Mouse (Mus musculus) C2C12 (cell line): ENCODE measurements around the gene Hs3st3b1.

Experiments used
- CTCF ChIP-seq: IDR thresholded peaks from one replicate; pipeline ENCODE4 v1.5.1; 2011; ENCODE audit not compliant: control insufficient read depth, insufficient read depth, insufficient read length
- MYOD1 ChIP-seq: IDR thresholded peaks from one replicate; pipeline ENCODE4 v1.6.1; 2011; ENCODE audit warnings: low read depth; ENCODE audit not compliant: control insufficient read depth, insufficient read length
- USF1 ChIP-seq: IDR thresholded peaks from one replicate; pipeline ENCODE4 v1.6.1; 2011; ENCODE audit warnings: low read depth, mild to moderate bottlenecking, control low read depth, moderate library complexity

- TF ChIP-seq CTCF: no peak
- TF ChIP-seq USF1: no peak
- TF ChIP-seq MYOD1: no peak
These were observed 25.1 kb downstream of the Hs3st3b1 start for GRCm38 (mm10) chr11:63897011-63897410.
